Comparison of ENCODE assay signal across 14 mouse cellular contexts in genomic region chr3:68686852-68687560, GRCm38 (mm10). TPM values are rescaled to one million over a fixed set of nuclear protein-coding genes. Genes with fewer than 3 reads are reported as not detected.
DNase-seq lines count a peak whose midpoint lies in the region; TF ChIP-seq lines count a peak whose summit lies in the region.
"Had no signal": no experiment of that assay in that cellular context is flagged by ENCODE, and none has a peak within 500 bp of the region (broad histone marks: within the 10 kb centered on the region; RNA-seq: fewer than 3 reads in every experiment).

No protein-coding gene starts in this region.

- H3K4me1 ChIP-seq in lung, adult 2 months (ENCODE audit: control insufficient read depth, insufficient read depth, low read length), result no peaks in the 10 kb centered on the region
- H3K4me1 ChIP-seq: embryonic facial prominence, embryonic 15.5 days had no signal

- DNase-seq in adrenal gland, postnatal 14 days, result peak; percentile 36
- no peak for DNase-seq in adrenal gland, adult 8-10 months
- peak; percentile 76 for DNase-seq in heart, adult 11 months
- no peak for DNase-seq in heart, adult 8-10 months (ENCODE audit: low spot score)
- peak; percentile 35 for DNase-seq in lung, postnatal 36 days
- DNase-seq in lung, adult 2 months, result no peak
- peak; percentile 50 for DNase-seq in fibroblast of lung, adult 2 months (ENCODE audit: low read depth)
- no peak for DNase-seq in thymus, postnatal 10 days (ENCODE audit: low spot score in 2 of 2)
- DNase-seq: cerebellum, adult 18-20 months had no signal

- no peak for TF ChIP-seq POLR2A in lung, adult 2 months (IDR thresholded peaks at IDR 0.05; ENCODE audit: borderline replicate concordance, extremely low read depth, low read depth, low read length)

- 53% methylated on average over 8 of the region's 8 CpGs for WGBS in lung, adult 2 months

- no peak overlapping the region for H3K4me3 ChIP-seq in lung, adult 2 months (replicated peaks; ENCODE audit: extremely low read depth, low read depth, low read length)
- H3K4me3 ChIP-seq: embryonic facial prominence, embryonic 15.5 days had no signal

- no peak for TF ChIP-seq CTCF in lung, adult 2 months (IDR thresholded peaks at IDR 0.05; ENCODE audit: insufficient read depth, low read length)

RNA-seq across cellular contexts. Expression of gene Il12a, which starts 3.4 kb away (rescaled TPM):
- 0.59 and 1.6 TPM in 2 replicates for total RNA-seq in adrenal gland, postnatal 14 days (2021)
- total RNA-seq in adrenal gland, adult 8-10 months (2022), result 1 to 10 TPM in 1 of 4 experiments, under 1 TPM in 2, not detected in 1; 0.55 to 1.0 (median 0.67) TPM
- under 1 TPM in 3 of 4 experiments, not detected in 1; 0.22 to 0.78 (median 0.22) TPM for total RNA-seq in heart, adult 8-10 months (2022)
- polyA plus RNA-seq in lung, adult 2 months (2012; rRNA removed), result 3.8 and 8.0 TPM in 2 replicates
- total RNA-seq: ES-E14 had no signal
- polyA plus RNA-seq: activated CD4-positive, CD25-positive, alpha-beta regulatory T cell, adult 4 months; intestine, postnatal 0 days; stomach, embryonic 14.5 days had no signal

Comparison
In these comparisons a context has a peak if more than half of its experiments do, and no peak if none do; other contexts are left out.
1. DNase-seq: peak in adrenal gland, postnatal 14 days (single experiment), heart, adult 11 months (single experiment), lung, postnatal 36 days (single experiment) and fibroblast of lung, adult 2 months (single experiment); none in adrenal gland, adult 8-10 months (single experiment), heart, adult 8-10 months (single experiment), lung, adult 2 months (single experiment) and thymus, postnatal 10 days (0 of 2).